Mouse (Mus musculus): ENCODE data around the gene Usp4. TPM values are rescaled to one million over a fixed set of nuclear protein-coding genes. Genes with fewer than 3 reads are reported as not detected.

The Usp4 gene
- polyA plus RNA-seq (2011; ENCODE audit: insufficient read length, low read depth, missing spikeins) = 93.4 and 102 TPM in 2 replicates

- TF ChIP-seq POLR2A (IDR thresholded peaks at IDR 0.05; ENCODE audit: low read depth, low read length) = peak; percentile 79
- no peak for TF ChIP-seq CTCF (IDR thresholded peaks at IDR 0.05; ENCODE audit: borderline replicate concordance, insufficient read depth, low read length)
- Histone ChIP-seq H3K27ac (ENCODE audit: insufficient read depth, low read length) (peak within 1 kb of the TSS; percentile 97), H3K4me3 (ENCODE audit: insufficient read depth, low read length) (peak within 1 kb of the TSS; percentile 84), H3K4me1 (ENCODE audit: control insufficient read depth, insufficient read depth, low read length) (no peaks in the 10 kb centered on the region)
These were observed at the start of gene Usp4 for GRCm38 (mm10) chr9:108347540-108348289. Gene Usp4, plus strand, starts transcription at chr9:108347853.

- TF ChIP-seq CTCF (IDR thresholded peaks at IDR 0.05; ENCODE audit: borderline replicate concordance, insufficient read depth, low read length) (no peak), POLR2A (IDR thresholded peaks at IDR 0.05; ENCODE audit: low read depth, low read length) (peak; percentile 40; the same call in 1 of the 2 replicates)
- Histone ChIP-seq H3K27ac (ENCODE audit: insufficient read depth, low read length) (no peak overlapping the region), H3K4me1 (ENCODE audit: control insufficient read depth, insufficient read depth, low read length) (no peaks in the 10 kb centered on the region), H3K4me3 (ENCODE audit: insufficient read depth, low read length) (no peak overlapping the region)
These were observed 45.8 kb upstream of the Usp4 start for GRCm38 (mm10) chr9:108301853-108302252.

DNA sequence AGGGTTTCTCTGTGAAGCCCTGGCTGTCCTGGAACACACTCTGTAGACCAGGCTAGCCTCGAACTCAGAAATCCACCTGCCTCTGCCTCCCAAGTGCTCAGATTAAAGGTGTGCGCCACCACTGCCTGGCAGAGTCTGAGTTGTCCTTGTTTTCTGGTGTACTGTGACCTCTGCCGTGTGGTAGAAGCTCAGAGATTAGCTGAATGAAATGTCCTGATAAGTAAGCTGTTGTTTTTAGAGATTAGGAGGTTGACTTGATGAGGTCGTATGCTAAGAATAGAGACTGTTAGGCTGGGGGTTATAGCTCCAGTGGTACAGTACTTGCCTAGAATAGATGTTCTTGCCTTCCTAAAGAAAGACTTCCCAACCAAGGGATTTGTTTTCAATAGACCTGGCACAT is 42.9 kb upstream of the Usp4 start:
- Histone ChIP-seq H3K4me1 (ENCODE audit: control insufficient read depth, insufficient read depth, low read length) (no peaks in the 10 kb centered on the region), H3K4me3 (ENCODE audit: insufficient read depth, low read length) (peak overlapping the region; percentile 67), H3K27ac (ENCODE audit: insufficient read depth, low read length) (no peak overlapping the region)
- TF ChIP-seq POLR2A (IDR thresholded peaks at IDR 0.05; ENCODE audit: low read depth, low read length) (no peak), CTCF (IDR thresholded peaks at IDR 0.05; ENCODE audit: borderline replicate concordance, insufficient read depth, low read length) (no peak)

- H3K4me1 ChIP-seq (ENCODE audit: control insufficient read depth, insufficient read depth, low read length) = no peaks in the 10 kb centered on the region
- peak overlapping the region; percentile 67 for H3K4me3 ChIP-seq (ENCODE audit: insufficient read depth, low read length)
- TF ChIP-seq CTCF (IDR thresholded peaks at IDR 0.05; ENCODE audit: borderline replicate concordance, insufficient read depth, low read length) (no peak), POLR2A (IDR thresholded peaks at IDR 0.05; ENCODE audit: low read depth, low read length) (peak; percentile 58)
- H3K27ac ChIP-seq (ENCODE audit: insufficient read depth, low read length) = peak overlapping the region; percentile 82
These were observed 42.5 kb upstream of the Usp4 start for GRCm38 (mm10) chr9:108305170-108305569.

- H3K27ac ChIP-seq (ENCODE audit: insufficient read depth, low read length) = peak within 1 kb of the TSS; percentile 99
- H3K4me3 ChIP-seq (ENCODE audit: insufficient read depth, low read length) = peak within 1 kb of the TSS; percentile 78
- TF ChIP-seq POLR2A (IDR thresholded peaks at IDR 0.05; ENCODE audit: low read depth, low read length) (peak; percentile 92), CTCF (IDR thresholded peaks at IDR 0.05; ENCODE audit: borderline replicate concordance, insufficient read depth, low read length) (no peak)
- H3K4me1 ChIP-seq (ENCODE audit: control insufficient read depth, insufficient read depth, low read length) = no peaks in the 10 kb centered on the region; the same call in 1 of the 2 replicates
These were observed 41.8 kb upstream of the Usp4 start, which contains the start of the genes Rhoa and Tcta for GRCm38 (mm10) chr9:108305629-108306520. Gene Rhoa, plus strand, starts transcription at chr9:108306129. Gene Tcta, minus strand, starts transcription at chr9:108306160.

DNA sequence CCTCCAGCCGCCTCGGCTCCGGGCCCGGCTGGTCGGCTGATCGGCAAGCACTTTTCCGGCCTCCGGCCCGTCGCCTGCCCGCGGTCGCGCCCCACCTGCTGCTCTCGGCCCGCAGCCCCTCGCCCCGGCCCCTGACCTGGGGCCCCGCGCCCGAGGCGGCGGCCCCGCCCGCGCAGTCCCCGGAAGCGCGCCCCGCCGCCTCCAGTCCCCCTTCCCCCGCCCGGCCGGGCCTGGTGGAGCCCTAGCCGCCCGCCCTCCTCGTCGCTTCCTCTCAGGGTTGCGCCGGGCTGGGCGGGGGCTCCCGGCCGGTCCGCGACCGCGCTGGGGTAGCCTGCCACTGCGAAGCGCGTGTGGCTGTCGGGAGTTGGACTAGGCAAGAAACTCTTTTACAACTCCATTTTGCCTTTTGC is 41.1 kb upstream of the Usp4 start:
- no peak for TF ChIP-seq CTCF (IDR thresholded peaks at IDR 0.05; ENCODE audit: borderline replicate concordance, insufficient read depth, low read length)
- TF ChIP-seq POLR2A (IDR thresholded peaks at IDR 0.05; ENCODE audit: low read depth, low read length) = peak; percentile 43; the same call in 1 of the 2 replicates
- Histone ChIP-seq H3K27ac (ENCODE audit: insufficient read depth, low read length) (peak overlapping the region; percentile 99), H3K4me3 (ENCODE audit: insufficient read depth, low read length) (peak overlapping the region; percentile 78), H3K4me1 (ENCODE audit: control insufficient read depth, insufficient read depth, low read length) (peaks cover 2% of the 10 kb centered on the region)

DNA sequence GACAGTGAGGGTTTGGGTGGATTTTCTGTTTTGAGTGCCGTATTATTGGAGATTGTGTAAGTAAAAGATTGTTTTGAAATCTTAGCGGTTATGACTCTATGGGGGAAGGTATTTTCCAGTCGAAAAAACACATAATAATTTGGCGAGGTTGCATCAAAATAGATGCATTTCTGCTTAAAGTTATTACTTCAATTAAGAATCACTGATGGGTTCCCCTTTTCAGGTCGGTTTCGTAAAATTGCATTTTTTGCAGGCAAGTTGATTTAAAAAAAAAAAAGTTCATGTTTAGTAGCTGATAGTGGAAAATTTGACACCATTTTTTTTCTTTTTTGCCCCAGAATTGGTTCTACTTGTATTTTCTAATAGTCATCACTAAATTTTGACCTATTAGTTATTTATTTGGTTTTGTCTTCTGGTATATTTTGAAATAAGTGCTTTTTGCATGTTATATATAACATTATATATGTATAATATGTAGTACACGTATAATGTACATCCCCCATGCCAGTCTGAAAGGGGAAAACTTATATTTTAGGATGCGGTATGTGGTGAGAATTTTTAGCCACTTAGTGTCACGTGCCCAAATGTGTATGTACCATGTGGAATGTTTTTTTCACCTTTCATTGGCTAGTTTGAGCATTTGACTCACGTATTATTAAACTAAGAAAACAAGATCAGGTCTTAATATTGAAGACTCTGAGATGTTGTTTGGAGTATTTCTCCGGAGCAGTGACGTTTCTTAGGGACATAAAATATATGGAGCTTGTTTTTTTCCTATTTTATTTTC is 40.4 kb upstream of the Usp4 start:
- H3K4me3 ChIP-seq (ENCODE audit: insufficient read depth, low read length) = peak overlapping the region; percentile 78
- H3K4me1 ChIP-seq (ENCODE audit: control insufficient read depth, insufficient read depth, low read length) = peaks cover 5% of the 10 kb centered on the region
- TF ChIP-seq POLR2A (IDR thresholded peaks at IDR 0.05; ENCODE audit: low read depth, low read length) (no peak), CTCF (IDR thresholded peaks at IDR 0.05; ENCODE audit: borderline replicate concordance, insufficient read depth, low read length) (no peak)
- peak overlapping the region; percentile 99 for H3K27ac ChIP-seq (ENCODE audit: insufficient read depth, low read length)

DNA sequence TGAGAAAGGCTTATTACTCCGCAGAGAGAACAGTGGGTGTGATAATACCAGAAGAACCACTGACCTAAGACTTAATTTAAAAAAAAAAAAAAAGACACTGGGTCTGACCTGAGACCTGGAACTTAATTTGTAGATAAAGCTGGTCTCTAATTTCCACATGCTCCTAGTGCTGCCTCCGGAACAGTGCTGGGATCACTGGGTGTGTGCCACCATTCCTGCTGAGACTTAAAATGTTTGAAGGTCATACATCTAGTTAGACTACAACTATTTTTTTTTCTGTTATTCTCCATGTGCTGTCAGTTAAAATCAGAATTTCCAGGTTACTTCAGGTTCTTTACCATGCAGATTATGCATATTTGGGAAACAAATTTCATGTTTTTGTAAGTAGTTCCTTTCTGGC is 39.5 kb upstream of the Usp4 start:
- Histone ChIP-seq H3K4me1 (ENCODE audit: control insufficient read depth, insufficient read depth, low read length) (peaks cover 5% of the 10 kb centered on the region), H3K4me3 (ENCODE audit: insufficient read depth, low read length) (peak overlapping the region; percentile 58), H3K27ac (ENCODE audit: insufficient read depth, low read length) (no peak overlapping the region)
- no peak for TF ChIP-seq CTCF (IDR thresholded peaks at IDR 0.05; ENCODE audit: borderline replicate concordance, insufficient read depth, low read length)
- no peak for TF ChIP-seq POLR2A (IDR thresholded peaks at IDR 0.05; ENCODE audit: low read depth, low read length)

GRCm38 (mm10) chr9:108317572-108317971 is 30.1 kb upstream of the Usp4 start:
- Histone ChIP-seq H3K27ac (ENCODE audit: insufficient read depth, low read length) (no peak overlapping the region), H3K4me3 (ENCODE audit: insufficient read depth, low read length) (no peak overlapping the region), H3K4me1 (ENCODE audit: control insufficient read depth, insufficient read depth, low read length) (peaks cover 3% of the 10 kb centered on the region; the same call in 1 of the 2 replicates)
- TF ChIP-seq POLR2A (IDR thresholded peaks at IDR 0.05; ENCODE audit: low read depth, low read length) = no peak
- no peak for TF ChIP-seq CTCF (IDR thresholded peaks at IDR 0.05; ENCODE audit: borderline replicate concordance, insufficient read depth, low read length)
